Mouse (Mus musculus): ENCODE results near the gene Gatc.
"Not testable (repeated sequence)": the region's sequence is repeated elsewhere in the genome, so short reads cannot be mapped to it uniquely, and the experiment has no call there.

Gatc gene

GRCm38 (mm10) chr5:115340577-115341313 is at the start of gene Gatc, which contains the start of gene Triap1:
TSS of gene Gatc (minus strand) at chr5:115341178.
TSS of gene Triap1 (plus strand) at chr5:115341225.
- DNase-seq: peak; percentile 67 to 70

GRCm38 (mm10) chr5:115378882-115379281 is 37.9 kb upstream of the Gatc start:
- not testable (repeated sequence) for DNase-seq

GRCm38 (mm10) chr5:115375436-115375835 is 34.5 kb upstream of the Gatc start:
- no peak for DNase-seq

DNA sequence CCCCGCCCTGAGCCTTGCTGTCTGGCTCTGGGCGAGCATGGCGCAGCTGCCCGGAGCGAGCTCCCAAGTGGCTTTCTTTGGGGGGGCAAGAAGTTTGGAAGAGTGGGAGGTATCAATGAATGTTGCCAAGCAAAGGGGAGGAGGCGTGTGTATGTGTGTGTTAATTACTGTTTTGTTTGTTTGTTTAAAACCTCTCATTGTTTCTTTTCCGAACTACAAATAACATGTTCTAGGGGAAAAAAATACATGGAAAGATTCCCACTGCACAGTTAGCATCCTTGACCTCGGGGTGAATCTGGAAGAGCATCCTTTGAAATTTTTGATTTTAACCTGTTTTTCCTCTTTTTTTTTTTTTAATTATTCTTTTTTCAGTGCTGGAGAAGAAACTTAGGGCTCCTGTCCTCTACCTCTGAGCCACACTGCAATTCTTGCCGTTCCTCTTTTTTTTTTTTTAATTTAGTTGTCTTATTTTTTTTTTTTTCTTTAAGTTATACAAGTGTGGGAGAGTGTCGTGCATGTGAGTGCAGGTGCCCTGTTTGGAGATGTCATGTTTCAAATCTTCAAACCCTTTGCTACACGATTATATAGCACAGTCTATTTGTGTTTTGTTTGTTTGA is 33.3 kb upstream of the Gatc start:
- DNase-seq: no peak

- DNase-seq: no peak
Measured at GRCm38 (mm10) chr5:115373441-115374203, 32.6 kb upstream of the Gatc start.

DNA sequence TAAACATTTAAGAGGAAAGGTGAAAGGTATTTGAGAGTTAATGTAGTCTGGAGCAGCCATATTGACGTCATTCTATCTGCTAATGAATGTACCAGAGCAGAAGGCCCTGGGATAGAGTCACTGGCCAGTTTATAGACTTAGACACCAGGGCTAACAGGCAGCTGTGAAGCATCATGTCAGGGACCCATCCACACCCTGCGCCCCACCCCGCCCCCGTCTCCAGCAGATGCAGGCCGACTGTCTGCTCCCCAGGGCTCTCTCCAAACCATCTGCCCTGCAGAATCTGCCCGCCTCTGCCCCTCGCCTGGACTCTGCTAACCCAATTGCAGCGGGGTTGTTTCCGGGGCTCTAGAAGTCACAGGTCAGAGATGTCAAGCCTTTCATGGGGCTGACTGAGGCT is 30.8 kb upstream of the Gatc start:
- DNase-seq: no peak

- no peak for DNase-seq
Measured at GRCm38 (mm10) chr5:115364782-115365181, 23.8 kb upstream of the Gatc start.

- no peak for DNase-seq
Measured at GRCm38 (mm10) chr5:115362819-115363714, 22.1 kb upstream of the Gatc start.

DNA sequence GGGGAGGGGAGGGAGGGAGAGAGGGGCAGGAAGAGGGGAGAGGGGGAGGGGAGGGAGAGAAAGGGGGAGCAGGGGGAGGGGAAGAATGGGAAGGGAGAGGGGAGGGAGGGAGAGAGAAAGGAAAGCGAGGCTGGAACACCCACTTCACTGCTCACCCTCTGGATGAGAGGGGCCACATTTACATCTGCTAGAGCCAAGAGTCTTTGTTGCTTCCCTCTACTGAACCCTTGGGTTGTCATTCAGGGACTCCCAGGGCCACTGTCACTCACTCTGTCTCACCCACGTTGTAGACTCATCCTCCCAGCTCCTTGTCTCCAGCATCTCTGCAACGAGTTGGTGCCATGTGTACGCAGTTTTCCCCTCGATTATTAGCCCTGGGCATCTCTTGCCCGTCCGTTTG is 21.2 kb upstream of the Gatc start:
- DNase-seq: no peak

- no peak for DNase-seq
Measured at GRCm38 (mm10) chr5:115359851-115360372, 18.9 kb upstream of the Gatc start.

- no peak for DNase-seq
Measured at GRCm38 (mm10) chr5:115359438-115359837, 18.5 kb upstream of the Gatc start.

DNA sequence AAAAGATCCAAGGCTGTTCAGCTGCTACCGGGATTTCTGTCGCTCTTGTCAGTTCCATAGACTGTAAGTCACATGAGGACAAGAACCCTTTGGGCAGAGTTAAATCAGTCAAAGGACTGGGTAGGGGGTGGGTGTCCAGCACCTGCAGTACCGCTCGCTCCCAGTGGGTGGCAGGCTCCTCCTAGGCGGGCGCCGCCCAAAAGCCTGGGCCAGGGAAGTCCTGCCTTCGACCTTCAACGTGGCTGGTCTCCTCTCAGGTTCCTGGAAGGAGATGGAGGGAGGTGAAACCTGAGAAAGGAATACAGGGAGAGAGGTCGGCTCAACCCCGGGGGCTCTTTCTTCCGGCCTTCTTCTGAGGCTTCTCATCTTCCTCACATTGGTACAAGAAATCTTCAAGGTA is 17.9 kb upstream of the Gatc start:
- peak; percentile 40 to 46 for DNase-seq

DNA sequence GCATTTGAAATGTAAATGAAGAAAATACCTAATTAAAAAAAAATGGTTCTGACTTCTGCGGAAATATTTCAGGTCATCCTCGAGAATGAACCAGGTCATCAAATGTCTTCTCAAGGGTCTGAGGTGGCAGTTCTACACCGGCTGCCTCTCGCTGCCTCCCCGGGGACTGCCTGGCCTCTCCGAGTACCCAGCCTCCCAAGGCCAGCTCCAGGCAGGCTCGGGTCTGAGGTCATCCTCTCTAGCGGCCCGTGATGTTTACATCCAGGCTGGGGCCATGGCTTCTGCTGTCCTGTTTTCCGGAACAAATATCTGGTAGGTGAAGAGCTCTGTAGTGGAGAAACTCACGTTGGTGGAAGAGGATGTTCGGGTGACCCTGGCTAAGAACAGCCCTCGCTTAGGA is 14.1 kb upstream of the Gatc start:
- no peak for DNase-seq

DNA sequence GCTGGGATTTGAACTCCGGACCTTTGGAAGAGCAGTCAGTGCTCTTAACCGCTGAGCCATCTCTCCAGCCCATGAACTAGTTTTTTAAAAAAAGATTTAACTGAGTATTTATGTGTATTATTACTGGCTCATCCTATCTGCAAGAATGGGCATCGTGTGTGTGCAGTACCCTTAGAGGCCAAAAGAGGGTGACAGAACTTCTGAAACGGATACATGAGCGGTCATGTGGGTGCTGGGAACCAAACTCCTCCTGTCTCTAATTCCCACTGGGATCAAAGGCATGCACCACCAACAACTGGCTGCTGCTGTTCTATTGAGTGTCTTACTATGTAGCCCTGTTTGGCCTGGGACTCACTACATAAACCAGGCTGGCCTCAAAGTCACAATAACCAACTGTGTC is 10.4 kb upstream of the Gatc start:
- DNase-seq: no peak

DNA sequence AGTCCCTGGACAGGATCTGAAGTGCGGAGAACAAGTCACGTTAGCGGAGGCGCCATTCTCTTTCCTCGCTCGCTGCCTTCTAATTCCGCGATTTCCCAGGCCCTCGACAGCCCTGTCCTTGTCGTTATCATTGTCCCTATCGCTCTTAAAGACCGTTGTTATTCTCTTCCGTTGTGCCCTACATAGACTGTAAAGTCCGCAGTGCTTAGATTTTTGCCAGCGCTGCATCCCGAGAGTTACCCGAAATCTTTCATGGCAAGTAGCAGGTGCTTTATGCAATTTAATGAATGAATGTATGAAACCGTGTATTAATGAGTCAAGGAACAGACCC is 8.2 kb upstream of the Gatc start:
- DNase-seq: no peak

DNA sequence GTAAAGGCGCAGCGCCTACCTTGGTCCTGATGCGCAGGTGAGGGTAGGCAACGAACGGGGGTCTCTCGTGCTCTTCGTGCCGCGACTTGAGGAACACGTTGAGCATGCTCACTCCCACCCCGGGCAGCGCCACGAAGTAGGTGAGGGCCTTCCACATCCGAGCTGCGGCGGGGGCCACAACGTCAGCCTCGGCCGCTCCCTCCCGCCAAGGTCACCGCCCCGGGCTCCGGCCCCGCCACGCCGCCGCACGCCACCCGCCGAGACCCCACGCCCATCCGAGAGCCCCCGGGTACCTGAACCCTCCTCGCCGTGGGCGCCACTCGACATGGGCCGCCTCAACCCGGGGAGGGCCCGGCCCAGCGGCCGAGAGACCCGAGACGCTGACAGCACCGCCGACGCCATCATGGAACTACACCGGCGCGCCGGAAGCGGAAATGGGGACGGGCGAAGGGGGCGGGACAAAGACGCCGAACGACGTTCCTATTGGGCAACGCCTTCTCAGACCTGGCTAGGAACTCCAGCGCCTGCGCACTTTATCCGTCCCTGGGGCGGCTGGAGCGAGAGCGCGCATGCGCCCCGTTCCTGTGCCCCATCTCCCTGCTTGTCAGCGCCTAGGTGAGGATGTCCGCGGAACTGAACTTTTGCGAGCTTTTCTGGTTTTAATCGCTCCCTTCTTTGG is 7.7 kb upstream of the Gatc start, which contains the start of gene Cox6a1:
Gene Cox6a1 (minus strand): TSS at position 436 of the 679 bp plus-strand sequence.
- DNase-seq: peak; percentile 97

DNA sequence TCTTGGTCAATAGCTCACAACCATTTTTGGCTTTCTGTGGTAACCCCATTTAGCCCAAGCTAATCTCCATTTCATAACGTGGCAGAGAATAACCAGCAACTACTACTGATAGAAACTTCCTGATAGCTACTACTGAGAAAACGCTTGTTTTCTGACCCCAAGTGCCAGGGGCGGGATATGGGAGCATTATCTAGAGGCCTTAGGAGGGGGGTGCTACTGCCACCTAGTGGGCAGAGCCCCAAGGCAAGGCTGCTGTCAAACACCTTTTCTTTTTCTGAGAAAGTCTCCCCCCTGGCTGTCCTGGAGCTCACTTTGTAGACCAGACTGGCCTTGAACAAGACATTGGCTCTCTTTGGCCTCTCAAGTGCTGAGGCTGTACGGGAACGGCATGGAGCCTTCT is 6.6 kb upstream of the Gatc start:
- peak; percentile 60 to 68 for DNase-seq

DNA sequence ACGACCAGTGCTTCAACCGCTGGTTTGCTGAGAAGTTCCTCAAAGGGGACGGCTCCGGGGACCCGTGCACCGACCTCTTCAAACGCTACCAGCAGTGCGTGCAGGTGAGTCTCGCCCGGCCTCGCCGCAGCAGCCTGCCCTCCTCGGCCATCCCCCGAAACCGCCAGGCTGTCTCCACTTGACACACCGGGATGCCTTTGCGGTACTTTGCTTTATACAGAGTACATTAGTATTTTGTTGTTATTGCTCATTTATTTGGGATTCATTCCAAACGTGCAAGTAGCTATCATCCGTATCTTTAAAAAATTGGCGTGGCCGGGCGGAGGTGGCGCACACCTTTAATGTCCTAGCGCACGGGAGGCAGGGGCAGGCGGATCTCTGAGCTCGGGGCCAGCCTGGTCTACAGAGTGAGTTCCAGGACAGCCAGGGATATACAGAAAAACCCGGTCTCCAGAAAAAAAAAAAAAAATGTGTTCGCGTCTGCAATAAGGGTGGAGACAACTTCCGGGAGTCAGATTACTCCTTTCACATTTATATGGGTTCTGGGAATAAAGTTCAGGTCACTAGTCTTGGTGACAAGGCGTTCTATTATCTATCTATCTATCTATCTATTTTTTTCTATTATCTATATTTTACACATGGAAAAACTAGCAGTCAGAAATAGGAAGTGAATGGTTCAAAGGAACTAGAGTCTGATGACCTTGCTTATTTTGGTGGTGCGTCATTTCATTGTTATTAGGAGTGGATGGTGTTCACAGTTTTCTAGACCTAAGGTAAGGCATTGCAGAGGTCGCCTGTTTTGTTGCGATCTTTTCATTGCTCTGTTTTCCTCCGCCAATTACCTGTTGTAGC is 562 bp upstream of the Gatc start:
- no peak for DNase-seq

DNA sequence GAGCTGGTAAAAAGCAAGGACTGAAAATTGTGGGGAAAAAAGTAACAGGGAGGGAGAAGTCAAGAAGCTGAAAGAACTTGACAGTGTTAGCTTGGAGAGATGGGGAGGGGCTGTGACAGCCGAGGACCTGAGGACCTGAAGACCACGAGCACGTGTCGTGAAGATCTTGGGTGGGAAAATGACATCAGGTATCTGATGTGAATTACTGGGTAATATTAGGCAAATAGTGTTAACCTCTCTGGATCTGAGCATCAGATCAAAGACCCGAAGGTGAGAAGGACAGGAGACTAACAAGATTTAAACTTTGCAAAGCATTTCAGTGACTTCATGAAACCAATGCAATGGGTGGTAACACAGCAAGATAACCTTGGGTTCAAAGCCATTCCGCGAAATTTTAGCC is 971 bp downstream of the Gatc start:
- no peak for DNase-seq

DNA sequence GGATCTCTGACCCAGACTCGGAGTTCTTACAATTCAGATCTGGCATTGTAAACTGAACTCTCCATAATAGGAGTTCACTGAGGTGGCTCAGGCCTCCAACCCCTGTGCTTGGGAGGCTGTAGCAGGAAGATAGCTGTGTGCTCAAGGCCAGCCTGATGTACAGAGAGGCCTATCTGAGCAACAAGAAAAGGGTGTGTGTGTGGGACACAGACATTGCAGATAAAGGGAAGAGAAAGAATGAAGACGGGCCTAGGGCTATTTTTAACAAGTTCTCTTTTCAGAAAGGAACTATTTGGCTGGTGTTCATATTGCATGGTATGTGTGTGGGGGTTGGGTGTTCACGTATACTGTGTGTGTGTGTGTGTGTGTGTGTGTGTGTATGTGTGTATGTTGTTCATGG is 7.4 kb downstream of the Gatc start:
- no peak for DNase-seq

- no peak for DNase-seq
Measured at GRCm38 (mm10) chr5:115330955-115331354, 10.0 kb downstream of the Gatc start.
